Mouse (Mus musculus): Measurements from ENCODE around the gene Itpripl1. TPM values are rescaled to one million over a fixed set of nuclear protein-coding genes. Genes with fewer than 3 reads are reported as not detected.

Itpripl1 gene
- polyA plus RNA-seq, 1 experiment from 2014 or later = 17.6 TPM

Other genes with a start within 250 kb of the Itpripl1 start
- gene Sppl2a, start 210.2 kb downstream of the Itpripl1 start, polyA plus RNA-seq (2016; fragmentation: Nextera tagmentation; extraction: Ambion mirVana) = 33.8 and 34.9 TPM in 2 replicates
- 12.7 and 12.8 TPM in 2 replicates for gene Ap4e1, start 134.7 kb downstream of the Itpripl1 start, polyA plus RNA-seq (2016; fragmentation: Nextera tagmentation; extraction: Ambion mirVana)
- 15.3 and 16.9 TPM in 2 replicates for gene Blvra, start 72.8 kb downstream of the Itpripl1 start, polyA plus RNA-seq (2016; fragmentation: Nextera tagmentation; extraction: Ambion mirVana)
- 124 and 126 TPM in 2 replicates for gene Ncaph, start 9.5 kb downstream of the Itpripl1 start, polyA plus RNA-seq (2016; fragmentation: Nextera tagmentation; extraction: Ambion mirVana)
- 2.5 and 3.2 TPM in 2 replicates for gene 1810024B03Rik, start 64.8 kb upstream of the Itpripl1 start, polyA plus RNA-seq (2016; fragmentation: Nextera tagmentation; extraction: Ambion mirVana)
- gene Snrnp200, start 64.9 kb upstream of the Itpripl1 start, polyA plus RNA-seq (2016; fragmentation: Nextera tagmentation; extraction: Ambion mirVana) = 112 and 115 TPM in 2 replicates
- 44.3 and 50.5 TPM in 2 replicates for gene Ciao1, start 104.4 kb upstream of the Itpripl1 start, polyA plus RNA-seq (2016; fragmentation: Nextera tagmentation; extraction: Ambion mirVana)
- 22.5 and 24.4 TPM in 2 replicates for gene Tmem127, start 104.5 kb upstream of the Itpripl1 start, polyA plus RNA-seq (2016; fragmentation: Nextera tagmentation; extraction: Ambion mirVana)
- 85.6 and 88.1 TPM in 2 replicates for gene Stard7, start 126.8 kb upstream of the Itpripl1 start, polyA plus RNA-seq (2016; fragmentation: Nextera tagmentation; extraction: Ambion mirVana)
- 3.6 and 4.1 TPM in 2 replicates for gene Dusp2, start 192.7 kb upstream of the Itpripl1 start, polyA plus RNA-seq (2016; fragmentation: Nextera tagmentation; extraction: Ambion mirVana)
- gene Astl, start 195.2 kb upstream of the Itpripl1 start, polyA plus RNA-seq (2016; fragmentation: Nextera tagmentation; extraction: Ambion mirVana) = not detected in 2 replicates
- gene Adra2b, start 219.8 kb upstream of the Itpripl1 start, polyA plus RNA-seq (2016; fragmentation: Nextera tagmentation; extraction: Ambion mirVana) = 2.3 and 3.2 TPM in 2 replicates

Data from forebrain, embryonic 10.5 days (tissue).